Mouse (Mus musculus) kidney, adult 18-20 months (tissue): ENCODE results near the gene Mapk8ip3.

Source experiments
- DNase-seq: peaks from one replicate; pipeline ENCODE4 v3.0.0; 2021

Gene Mapk8ip3

GRCm38 (mm10) chr17:24884391-24884790 is 52.4 kb downstream of the Mapk8ip3 start:
- no peak for DNase-seq

- DNase-seq = peak; percentile 68
Observed at GRCm38 (mm10) chr17:24881738-24882440, 54.9 kb downstream of the Mapk8ip3 start.

GRCm38 (mm10) chr17:24878531-24878930 is 58.2 kb downstream of the Mapk8ip3 start:
- DNase-seq = peak; percentile 47

GRCm38 (mm10) chr17:24878117-24878397 is 58.7 kb downstream of the Mapk8ip3 start:
- DNase-seq = peak; percentile 89

- peak; percentile 78 for DNase-seq
Observed at GRCm38 (mm10) chr17:24877336-24878116, 59.3 kb downstream of the Mapk8ip3 start.

- DNase-seq = no peak
Observed at GRCm38 (mm10) chr17:24874989-24875388, 61.8 kb downstream of the Mapk8ip3 start.

GRCm38 (mm10) chr17:24874405-24874745 is 62.4 kb downstream of the Mapk8ip3 start:
- DNase-seq = no peak

GRCm38 (mm10) chr17:24873695-24874404 is 62.9 kb downstream of the Mapk8ip3 start:
- DNase-seq = no peak

GRCm38 (mm10) chr17:24867914-24868313 is 68.9 kb downstream of the Mapk8ip3 start:
- no peak for DNase-seq

- DNase-seq = no peak
Observed at GRCm38 (mm10) chr17:24865776-24866175, 71.0 kb downstream of the Mapk8ip3 start, which contains the start of gene Igfals. Gene Igfals, plus strand, starts transcription at chr17:24865997.

- no peak for DNase-seq
Observed at GRCm38 (mm10) chr17:24861785-24862184, 75.0 kb downstream of the Mapk8ip3 start.

- no peak for DNase-seq
Observed at GRCm38 (mm10) chr17:24860076-24860475, 76.7 kb downstream of the Mapk8ip3 start.

- no peak for DNase-seq
Observed at GRCm38 (mm10) chr17:24858967-24859366, 77.8 kb downstream of the Mapk8ip3 start.

- peak; percentile 84 for DNase-seq
Observed at GRCm38 (mm10) chr17:24857831-24858470, 78.8 kb downstream of the Mapk8ip3 start.

- DNase-seq = no peak
Observed at GRCm38 (mm10) chr17:24856589-24856988, 80.2 kb downstream of the Mapk8ip3 start.

GRCm38 (mm10) chr17:24855838-24856464 is 80.8 kb downstream of the Mapk8ip3 start:
- DNase-seq = peak; percentile 40

GRCm38 (mm10) chr17:24851381-24852125 is 85.2 kb downstream of the Mapk8ip3 start:
- no peak for DNase-seq

GRCm38 (mm10) chr17:24850773-24851127 is 86.0 kb downstream of the Mapk8ip3 start:
- DNase-seq = no peak

GRCm38 (mm10) chr17:24850065-24850772 is 86.6 kb downstream of the Mapk8ip3 start, which contains the start of gene Fahd1:
Gene Fahd1, minus strand, starts transcription at chr17:24850364.
- DNase-seq = peak; percentile 97

- no peak for DNase-seq
Observed at GRCm38 (mm10) chr17:24849733-24850064, 87.1 kb downstream of the Mapk8ip3 start.

GRCm38 (mm10) chr17:24848600-24849031 is 88.2 kb downstream of the Mapk8ip3 start:
- DNase-seq = peak; percentile 60
